Mouse (Mus musculus): ENCODE data around the gene 4921524J17Rik.

GRCm38 (mm10) chr8:85365176-85365575 is 67.5 kb downstream of the 4921524J17Rik start:
- no peak for TF ChIP-seq CTCF (IDR thresholded peaks at IDR 0.05; ENCODE audit: low read depth, low read length)
- no peak for TF ChIP-seq POLR2A (IDR thresholded peaks at IDR 0.05; ENCODE audit: borderline replicate concordance, low read depth, low read length)
